ENCODE assay signal across 10 mouse cellular contexts in genomic region chr13:83718431-83719410, GRCm38 (mm10).
A peak's percentile ranks its signal among the peaks of the same experiment; 100 is the strongest.
DNase-seq lines count a peak whose midpoint lies in the region; ATAC-seq and TF ChIP-seq lines count a peak whose summit lies in the region.
"Had no signal": no experiment of that assay in that cellular context is flagged by ENCODE, and none has a peak within 500 bp of the region (broad histone marks: within the 10 kb centered on the region; RNA-seq: fewer than 3 reads in every experiment).

No protein-coding gene starts in this region.

- H3K36me3 ChIP-seq in intestine, embryonic 14.5 days (ENCODE audit: control insufficient read depth, insufficient read depth, low read length): no peaks in the 10 kb centered on the region
- no peaks in the 10 kb centered on the region for H3K36me3 ChIP-seq in intestine, postnatal 0 days (ENCODE audit: control insufficient read depth, insufficient read depth)
- H3K36me3 ChIP-seq in neural tube, embryonic 15.5 days: no peaks in the 10 kb centered on the region
- H3K36me3 ChIP-seq: limb, embryonic 13.5 days had no signal

- H3K9ac ChIP-seq in intestine, embryonic 14.5 days (ENCODE audit: low read length): no peak overlapping the region
- no peak overlapping the region for H3K9ac ChIP-seq in intestine, postnatal 0 days (ENCODE audit: low read depth, low read length)
- peak overlapping the region; percentile 90 for H3K9ac ChIP-seq in neural tube, embryonic 15.5 days (replicated peaks)
- H3K9ac ChIP-seq: limb, embryonic 13.5 days had no signal

- 6% methylated on average over 10 of the region's 10 CpGs for WGBS in intestine, embryonic 14.5 days
- WGBS in intestine, postnatal 0 days: 5% methylated on average over 10 of the region's 10 CpGs
- 7% methylated on average over 10 of the region's 10 CpGs for WGBS in neural tube, embryonic 15.5 days

- intact Hi-C loops in heart, postnatal 25 days (cut with DNase I): no loop called here

- ATAC-seq in intestine, embryonic 14.5 days (replicated peaks; ENCODE audit: low FRiP score, low TSS enrichment, low read depth): no peak
- ATAC-seq in intestine, postnatal 0 days: no peak
- ATAC-seq in neural tube, embryonic 15.5 days (ENCODE audit: low FRiP score): no peak
- ATAC-seq: Patski had no signal

- H3K4me2 ChIP-seq in intestine, embryonic 14.5 days (ENCODE audit: low read length): no peak overlapping the region
- H3K4me2 ChIP-seq in intestine, postnatal 0 days (replicated peaks; ENCODE audit: low read depth): no peak overlapping the region
- H3K4me2 ChIP-seq in neural tube, embryonic 15.5 days: peak overlapping the region; percentile 67
- H3K4me2 ChIP-seq: limb, embryonic 13.5 days had no signal

- no peak overlapping the region for H3K4me3 ChIP-seq in intestine, embryonic 14.5 days (ENCODE audit: low read depth, low read length)
- no peak overlapping the region for H3K4me3 ChIP-seq in intestine, postnatal 0 days (ENCODE audit: low read depth, low read length)
- H3K4me3 ChIP-seq in neural tube, embryonic 15.5 days (replicated peaks): peak overlapping the region; percentile 64
- H3K4me3 ChIP-seq: limb, embryonic 13.5 days had no signal

- no peak overlapping the region for H3K27ac ChIP-seq in intestine, embryonic 14.5 days (ENCODE audit: low read depth)
- H3K27ac ChIP-seq in intestine, postnatal 0 days (ENCODE audit: low read depth, low read length): no peak overlapping the region
- peak overlapping the region; percentile 92 for H3K27ac ChIP-seq in neural tube, embryonic 15.5 days (replicated peaks)
- H3K27ac ChIP-seq: limb, embryonic 13.5 days had no signal

- H3K9me3 ChIP-seq in intestine, embryonic 14.5 days (ENCODE audit: control insufficient read depth, low read length): no peaks in the 10 kb centered on the region
- no peaks in the 10 kb centered on the region for H3K9me3 ChIP-seq in intestine, postnatal 0 days (ENCODE audit: control insufficient read depth)
- H3K9me3 ChIP-seq in neural tube, embryonic 15.5 days (replicated peaks): no peaks in the 10 kb centered on the region
- H3K9me3 ChIP-seq: limb, embryonic 13.5 days had no signal

- no peak for TF ChIP-seq CTCF in intestine, postnatal 0 days (IDR thresholded peaks at IDR 0.05; ENCODE audit: low read depth)

- peak; percentile 55 for DNase-seq in intestine, embryonic 14.5 days (ENCODE audit: low spot score)
- DNase-seq in embryo, embryonic 9.5 days (ENCODE audit: extremely low spot score): peak; percentile 31
- DNase-seq in layer of hippocampus, postnatal 14 days (ENCODE audit: low spot score in 2 of 2): peak; percentile 33 to 45
- DNase-seq in kidney, postnatal 36 days: no peak
- DNase-seq in heart, postnatal 25 days (ENCODE audit: low spot score): no peak
- no peak for DNase-seq in c-Kit-positive CD71-positive TER-119-positive erythroid progenitor cells, embryonic 14.5 days (ENCODE audit: low spot score)

- no peaks in the 10 kb centered on the region for H3K4me1 ChIP-seq in intestine, embryonic 14.5 days (replicated peaks; ENCODE audit: control insufficient read depth, insufficient read depth, low read length)
- no peaks in the 10 kb centered on the region for H3K4me1 ChIP-seq in intestine, postnatal 0 days (replicated peaks; ENCODE audit: control insufficient read depth, insufficient read depth, low read length)
- H3K4me1 ChIP-seq in neural tube, embryonic 15.5 days: peaks cover 2% of the 10 kb centered on the region

- H3K27me3 ChIP-seq in intestine, embryonic 14.5 days (replicated peaks; ENCODE audit: control insufficient read depth, insufficient read depth, low read length): peaks cover 100% of the 10 kb centered on the region
- H3K27me3 ChIP-seq in intestine, postnatal 0 days (replicated peaks; ENCODE audit: control insufficient read depth, insufficient read depth, low read length): peaks cover 99% of the 10 kb centered on the region
- H3K27me3 ChIP-seq in neural tube, embryonic 15.5 days (replicated peaks): 0 out of 2 replicates have a peak, but pooled peaks cover 2% of the 10 kb centered on the region

Comparison
In these comparisons a context has a peak if more than half of its experiments do, and no peak if none do; other contexts are left out.
1. DNase-seq: peak in intestine, embryonic 14.5 days (single experiment), embryo, embryonic 9.5 days (single experiment) and layer of hippocampus, postnatal 14 days (2 of 2); none in kidney, postnatal 36 days (0 of 2), heart, postnatal 25 days (single experiment) and c-Kit-positive CD71-positive TER-119-positive erythroid progenitor cells, embryonic 14.5 days (single experiment).